Mouse (Mus musculus) megakaryocyte, adult 5-6 weeks (primary cell): ENCODE results near the gene Nup107. TPM values are rescaled to one million over a fixed set of nuclear protein-coding genes. Genes with fewer than 3 reads are reported as not detected.

ENCODE experiments used
- ATAC-seq: 2 replicates; pipeline ENCODE4 v1.8.0; 2016; ENCODE audit warnings: mild to moderate bottlenecking, inconsistent platforms; ENCODE audit not compliant: poor library complexity, severe bottlenecking
- total RNA-seq, 2 experiments: library from RNA; stranded (forward) in 1 of 2; stranded (reverse) in 1 of 2; fragments of 153-499, 151-499 nt in 1 of 2; fragments of 221-1000, 200-1000 nt in 1 of 2; gene quantifications; 2 replicates each; pipeline versions ENCODE4 v1.2.3 to v1.2.4; 2015 to 2017

Gene Nup107
- total RNA-seq, 2 experiments from 2014 or later: 50.9 to 68.7 TPM

- peak; percentile 6; the same call in 1 of the 2 replicates for ATAC-seq
Observed at GRCm38 (mm10) chr10:117779581-117780305, 12.8 kb downstream of the Nup107 start.

DNA sequence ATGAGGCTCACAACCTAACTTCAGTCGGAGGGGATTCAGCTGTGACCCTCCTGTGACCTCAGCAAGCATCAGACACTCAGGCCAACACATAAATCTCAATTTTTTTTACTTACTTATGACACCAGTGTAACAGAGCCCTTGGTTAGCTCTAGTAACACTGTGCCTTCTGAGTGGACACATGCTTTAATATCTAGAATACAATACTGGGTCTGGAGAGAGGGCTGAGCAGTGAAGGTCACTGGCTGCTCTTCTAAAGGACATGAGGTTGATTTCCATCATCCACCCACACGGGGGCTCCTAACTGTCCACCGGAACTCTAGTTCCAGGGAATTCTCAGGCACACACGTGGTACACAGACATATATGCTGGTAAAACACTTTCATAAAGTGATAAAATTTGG lies 13.6 kb downstream of the Nup107 start:
- no peak for ATAC-seq

GRCm38 (mm10) chr10:117778328-117778910 lies 14.1 kb downstream of the Nup107 start:
- ATAC-seq: no peak

- no peak for ATAC-seq
Observed at GRCm38 (mm10) chr10:117777501-117778327, 14.8 kb downstream of the Nup107 start.

DNA sequence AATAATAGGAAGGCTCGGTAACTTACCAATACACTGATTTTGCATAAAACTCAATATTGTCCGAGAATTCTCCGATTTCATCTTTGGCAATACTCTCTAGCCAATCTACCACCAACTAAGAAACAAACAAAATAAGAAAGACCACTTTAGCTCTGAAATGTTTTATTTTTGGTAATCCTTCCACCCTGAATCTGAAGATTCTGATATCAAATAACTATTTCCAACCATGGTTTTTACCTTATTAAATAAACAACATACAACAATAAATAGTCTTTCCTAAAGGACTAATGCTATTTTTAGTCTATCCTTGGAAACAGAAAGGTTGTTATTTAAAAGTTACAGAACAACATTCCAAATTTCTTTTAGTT lies 15.4 kb downstream of the Nup107 start:
- no peak for ATAC-seq

DNA sequence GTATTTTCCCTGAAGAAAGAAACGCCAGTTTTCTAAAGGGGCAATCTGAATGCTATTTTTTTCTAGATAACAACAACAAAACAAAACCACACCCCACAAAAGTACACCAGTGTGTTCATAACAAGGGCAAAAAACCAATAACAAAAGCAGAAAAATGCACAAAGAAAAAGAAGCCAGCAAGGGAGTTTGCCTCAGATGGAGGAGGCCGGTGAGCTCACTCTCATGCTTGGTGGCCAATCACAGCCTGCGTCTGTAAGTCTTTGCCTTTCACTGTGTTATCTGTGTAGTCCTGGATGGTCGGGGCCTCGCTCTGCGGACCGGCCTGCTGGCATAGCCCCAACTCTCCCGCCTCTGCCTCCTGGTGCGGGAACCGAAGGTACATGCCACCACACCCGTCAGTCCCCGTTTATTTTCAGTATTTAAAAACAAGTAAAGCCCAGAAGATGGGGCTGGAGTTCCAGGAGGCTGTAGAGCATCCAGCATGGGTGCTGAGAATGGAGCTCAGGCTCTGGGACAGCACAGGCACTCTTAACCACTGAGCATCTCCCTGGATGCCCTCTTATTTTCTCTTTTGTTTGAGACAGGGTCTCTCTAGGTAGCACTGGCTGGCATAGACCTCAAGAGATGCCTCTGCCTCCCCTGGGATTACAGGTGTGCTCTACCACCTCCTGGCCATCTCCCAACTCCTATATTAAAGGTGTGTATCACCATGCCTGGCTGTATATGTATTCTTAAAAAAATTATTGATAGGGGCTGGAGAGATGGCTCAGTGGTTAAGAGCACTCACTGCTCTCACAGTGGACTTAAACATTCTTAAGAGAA lies 16.0 kb downstream of the Nup107 start:
- no peak for ATAC-seq

- ATAC-seq: no peak
Observed at GRCm38 (mm10) chr10:117775401-117776144, 16.9 kb downstream of the Nup107 start.

DNA sequence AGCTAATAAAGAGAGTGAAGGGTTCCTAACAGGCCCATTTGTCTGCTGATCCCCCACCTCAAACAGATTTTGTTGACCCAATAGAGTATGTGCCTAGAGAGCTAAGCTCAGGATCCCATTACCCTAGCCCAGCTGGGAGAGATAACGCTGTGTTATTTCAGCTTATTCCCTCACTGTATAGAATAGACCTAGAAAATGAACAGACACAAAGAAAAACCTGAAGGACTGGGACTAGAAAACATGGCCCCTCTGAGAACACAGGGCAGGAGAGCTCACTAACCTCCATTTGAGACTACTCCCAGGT lies 17.7 kb downstream of the Nup107 start:
- no peak for ATAC-seq

GRCm38 (mm10) chr10:117774011-117774816 lies 18.3 kb downstream of the Nup107 start:
- no peak for ATAC-seq

DNA sequence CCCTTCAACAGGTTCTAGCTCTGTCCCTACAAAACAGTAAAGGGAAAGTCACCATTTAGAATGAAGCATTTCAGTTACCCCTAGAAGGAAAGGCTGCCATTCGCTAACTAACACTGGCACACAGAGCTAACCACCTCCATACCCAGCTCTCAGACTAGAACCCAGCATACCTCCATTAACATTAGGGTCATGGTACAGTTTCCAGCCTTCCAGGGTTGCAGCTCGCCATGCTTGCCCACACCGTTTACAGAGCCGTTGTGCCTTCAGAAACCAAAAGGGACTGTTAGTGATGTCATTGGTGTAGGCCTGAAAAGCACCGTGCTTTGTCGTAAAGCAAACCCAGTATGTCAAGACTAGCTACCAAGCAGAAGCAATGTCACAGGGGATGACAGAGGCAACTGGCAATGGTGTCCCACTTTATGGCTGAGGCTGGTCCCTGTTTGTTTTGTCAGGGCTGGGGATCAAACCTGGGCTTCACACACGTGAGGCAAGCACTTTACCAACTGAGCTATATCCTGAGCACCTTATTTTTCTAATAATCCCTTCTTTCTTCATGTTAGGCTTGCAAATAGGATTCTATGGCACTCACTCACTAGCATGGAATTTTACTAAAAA lies 19.3 kb downstream of the Nup107 start:
- no peak for ATAC-seq

DNA sequence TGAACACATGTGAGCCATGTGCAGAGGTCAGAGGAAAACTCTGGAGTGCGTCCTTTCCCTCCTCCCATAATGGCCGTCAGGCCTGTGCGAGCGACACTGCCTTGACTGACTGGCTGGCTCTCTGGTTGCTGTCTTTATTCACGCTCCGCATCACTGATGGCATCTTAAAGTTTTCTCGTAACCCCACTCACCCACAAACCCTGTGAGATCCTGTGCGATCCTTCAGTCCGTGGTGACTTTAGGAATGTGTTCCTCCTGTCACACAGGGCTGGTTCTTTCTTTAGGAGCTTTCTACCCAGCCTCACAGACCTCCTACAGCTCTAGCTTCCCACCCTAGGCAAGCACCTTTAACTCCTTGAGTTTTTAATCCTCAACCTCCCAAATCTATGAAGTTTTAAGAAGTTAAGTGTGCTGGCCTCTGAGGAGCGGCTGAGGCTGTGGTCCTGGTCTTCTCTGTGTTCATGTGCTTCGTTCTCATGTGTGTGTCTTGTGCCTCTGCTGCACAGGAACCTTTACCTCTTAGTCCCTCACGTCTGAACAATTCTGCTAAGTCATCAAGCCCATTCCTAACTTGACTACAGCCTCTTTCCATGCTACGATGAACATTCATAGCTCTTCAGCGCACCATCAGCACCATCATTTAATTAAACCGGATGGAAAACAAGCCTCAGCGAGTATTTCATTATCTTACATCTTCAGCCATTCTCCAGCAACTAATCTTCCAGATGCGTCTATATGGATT lies 20.0 kb downstream of the Nup107 start:
- no peak for ATAC-seq

DNA sequence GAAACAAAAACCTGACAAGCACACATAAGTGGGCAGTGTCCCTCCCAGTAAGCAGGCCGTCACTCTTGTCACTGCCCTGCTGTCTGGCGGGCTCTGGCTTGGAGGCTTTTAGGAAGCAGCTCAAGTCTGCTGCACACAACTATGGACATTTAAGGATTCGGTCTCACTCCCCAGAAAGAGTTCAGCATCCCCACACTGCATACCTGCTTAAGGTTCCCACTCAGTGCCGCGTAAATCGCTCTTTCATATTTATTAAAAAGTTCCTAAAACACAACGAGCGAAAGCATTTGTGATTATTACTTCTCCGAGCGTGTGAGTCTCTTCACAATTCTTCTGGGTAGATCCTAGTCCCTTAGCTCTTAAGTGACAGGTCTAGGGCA lies 21.4 kb downstream of the Nup107 start:
- no peak for ATAC-seq

GRCm38 (mm10) chr10:117770286-117771130 lies 22.0 kb downstream of the Nup107 start:
- ATAC-seq: no peak

- no peak for ATAC-seq
Observed at GRCm38 (mm10) chr10:117769541-117770285, 22.8 kb downstream of the Nup107 start.

DNA sequence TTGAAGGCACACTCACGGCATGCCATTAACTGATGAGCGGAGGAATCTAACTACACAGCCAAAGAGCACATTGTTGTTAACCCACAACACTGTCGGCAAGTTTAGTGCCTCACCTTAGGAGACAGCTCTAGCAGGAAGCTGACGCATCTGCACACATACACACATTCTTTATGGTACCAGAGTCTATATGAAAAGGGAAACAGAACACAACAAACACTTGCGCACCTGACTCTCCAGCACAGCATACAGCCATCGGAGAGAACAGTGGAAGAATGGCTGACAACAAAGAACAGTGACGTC lies 24.4 kb downstream of the Nup107 start:
- ATAC-seq: no peak

- no peak for ATAC-seq
Observed at GRCm38 (mm10) chr10:117767286-117768140, 25.0 kb downstream of the Nup107 start.
